Mouse (Mus musculus) limb, embryonic 11.5 days (tissue): ENCODE data around the gene Tapbp. TPM values are rescaled to one million over a fixed set of nuclear protein-coding genes. Genes with fewer than 3 reads are reported as not detected.
A peak's percentile ranks its signal among the peaks of the same experiment; 100 is the strongest.
"Not testable (repeated sequence)": the region's sequence is repeated elsewhere in the genome, so short reads cannot be mapped to it uniquely, and the experiment has no call there.

Experiments used
- ATAC-seq: fragments of 200-750 bp; cut with Nextera tagmentation; 2 replicates; pipeline ENCODE4 v1.8.0; 2017; ENCODE audit warnings: low read depth; ENCODE audit not compliant: insufficient number of reproducible peaks, low FRiP score, low TSS enrichment
- DNase-seq: peaks from one replicate; pipeline ENCODE4 v3.0.0-alpha.2; 2015; ENCODE audit warnings: low spot score
- H3K27ac ChIP-seq: fragments of 300-500 bp; sonication (generic); replicated peaks from 2 replicates; pipeline ENCODE4 v1.5.1; 2014; ENCODE audit warnings: low read depth, mild to moderate bottlenecking, low read length
- H3K27me3 ChIP-seq: fragments of 300-500 bp; sonication (generic); 2 replicates; pipeline ENCODE4 v1.6.1; 2014; ENCODE audit warnings: mild to moderate bottlenecking, low read length, mixed read lengths; ENCODE audit not compliant: control insufficient read depth, insufficient read depth
- H3K36me3 ChIP-seq: fragments of 300-500 bp; sonication (generic); 2 replicates; pipeline ENCODE4 v1.6.1; 2014; ENCODE audit warnings: mild to moderate bottlenecking, low read length, moderate library complexity, mixed read lengths; ENCODE audit not compliant: control insufficient read depth, insufficient read depth
- H3K4me1 ChIP-seq: fragments of 300-500 bp; sonication (generic); 2 replicates; pipeline ENCODE4 v1.6.1; 2014; ENCODE audit warnings: low read length, mixed read lengths; ENCODE audit not compliant: control insufficient read depth, insufficient read depth
- H3K4me2 ChIP-seq: fragments of 300-500 bp; sonication (generic); 2 replicates; pipeline ENCODE4 v1.6.1; 2014; ENCODE audit warnings: low read depth, mild to moderate bottlenecking, moderate library complexity; ENCODE audit not compliant: severe bottlenecking
- H3K4me3 ChIP-seq: fragments of 300-500 bp; sonication (generic); 2 replicates; pipeline ENCODE4 v1.5.1; 2014; ENCODE audit warnings: low read depth, low read length
- H3K9ac ChIP-seq: fragments of 300-500 bp; sonication (generic); 2 replicates; pipeline ENCODE4 v1.6.1; 2014; ENCODE audit warnings: mild to moderate bottlenecking, low read length
- H3K9me3 ChIP-seq: fragments of 300-500 bp; sonication (generic); 2 replicates; pipeline ENCODE4 v1.6.1; 2016; ENCODE audit warnings: low read length; ENCODE audit not compliant: control insufficient read depth
- WGBS: fragments of 180-500 bp; shearing (Covaris S2); extraction: QIAGEN DNeasy Blood & Tissue Kit; methylation state at CpG from one replicate; pipeline ENCODE4 v1.1.7; 2014; 5-methylcytosine and 5-hydroxymethylcytosine counted together
- polyA plus RNA-seq: library from polyadenylated mRNA; unstranded; fragments of >200 nt; fragmentation: Nextera tagmentation; extraction: Ambion mirVana; gene quantifications from 2 replicates; pipeline ENCODE4 v1.2.1, GENCODE M21; 2014

Gene Tapbp
- polyA plus RNA-seq, 1 experiment from 2014 or later, result 14.8 TPM

GRCm38 (mm10) chr17:33951021-33951946, 35.6 kb downstream of the Tapbp start, which contains the start of gene B3galt4:
B3galt4 (minus strand) TSS chr17:33951488.
- Histone ChIP-seq H3K4me2 (peak within 1 kb of the TSS; percentile 86), H3K9me3 (no peaks in the 10 kb centered on the region), H3K4me3 (peak within 1 kb of the TSS; percentile 44), H3K4me1 (peaks cover 40% of the 10 kb centered on the region), H3K27ac (peak within 1 kb of the TSS; percentile 89), H3K27me3 (no peaks in the 10 kb centered on the region), H3K9ac (peak within 1 kb of the TSS; percentile 62), H3K36me3 (peaks cover 17% of the 10 kb centered on the region)
- peak; percentile 91 for DNase-seq
- peak; percentile 76 for ATAC-seq
- WGBS, result 1% methylated on average over 45 of the region's 45 CpGs

- Histone ChIP-seq H3K4me1 (peaks cover 44% of the 10 kb centered on the region), H3K36me3 (peaks cover 17% of the 10 kb centered on the region), H3K4me3 (peak overlapping the region; percentile 44), H3K4me2 (peak overlapping the region; percentile 86)
- not testable (repeated sequence) for H3K9me3 ChIP-seq, DNase-seq, H3K9ac ChIP-seq, H3K27me3 ChIP-seq, ATAC-seq, H3K27ac ChIP-seq
- 77% methylated on average over 13 of the region's 13 CpGs for WGBS
Observed at GRCm38 (mm10) chr17:33952015-33952414, 36.3 kb downstream of the Tapbp start.

- Histone ChIP-seq H3K27ac (no peak overlapping the region), H3K4me3 (no peak overlapping the region), H3K27me3 (no peaks in the 10 kb centered on the region), H3K4me1 (peaks cover 44% of the 10 kb centered on the region), H3K4me2 (peak overlapping the region; percentile 82; the same call in 1 of the 2 replicates), H3K36me3 (peaks cover 15% of the 10 kb centered on the region), H3K9me3 (no peaks in the 10 kb centered on the region), H3K9ac (no peak overlapping the region)
- 80% methylated on average over 4 of the region's 4 CpGs for WGBS
- no peak for ATAC-seq
- DNase-seq, result no peak
Observed at GRCm38 (mm10) chr17:33952879-33953278, 37.2 kb downstream of the Tapbp start.

- Histone ChIP-seq H3K27ac (0 out of 2 replicates have a peak overlapping the region, but pooled peaks have one; percentile 8), H3K9ac (no peak overlapping the region), H3K4me1 (peaks cover 44% of the 10 kb centered on the region), H3K4me2 (peak overlapping the region; percentile 82; the same call in 1 of the 2 replicates), H3K9me3 (no peaks in the 10 kb centered on the region), H3K27me3 (no peaks in the 10 kb centered on the region), H3K4me3 (no peak overlapping the region), H3K36me3 (peaks cover 15% of the 10 kb centered on the region)
- DNase-seq (no peak), ATAC-seq (no peak)
- 87% methylated on average over 3 of the region's 3 CpGs for WGBS
Observed at GRCm38 (mm10) chr17:33953310-33953709, 37.6 kb downstream of the Tapbp start.

GRCm38 (mm10) chr17:33953961-33954565, 38.4 kb downstream of the Tapbp start:
- ATAC-seq, result no peak
- Histone ChIP-seq H3K9ac (peak overlapping the region; percentile 98), H3K4me1 (peaks cover 44% of the 10 kb centered on the region), H3K9me3 (no peaks in the 10 kb centered on the region), H3K27me3 (no peaks in the 10 kb centered on the region), H3K36me3 (peaks cover 15% of the 10 kb centered on the region), H3K27ac (0 out of 2 replicates have a peak overlapping the region, but pooled peaks have one; percentile 89), H3K4me2 (peak overlapping the region; percentile 82), H3K4me3 (peak overlapping the region; percentile 100)
- WGBS, result 39% methylated on average over 5 of the region's 5 CpGs
- no peak for DNase-seq

- Histone ChIP-seq H3K27me3 (no peaks in the 10 kb centered on the region), H3K4me2 (peak overlapping the region; percentile 82), H3K27ac (peak overlapping the region; percentile 89), H3K9ac (peak overlapping the region; percentile 98), H3K9me3 (no peaks in the 10 kb centered on the region), H3K36me3 (peaks cover 15% of the 10 kb centered on the region), H3K4me3 (peak overlapping the region; percentile 100), H3K4me1 (peaks cover 44% of the 10 kb centered on the region)
- ATAC-seq (peak; percentile 27; the same call in 1 of the 2 replicates), DNase-seq (no peak)
- 1% methylated on average over 33 of the region's 33 CpGs for WGBS
Observed at GRCm38 (mm10) chr17:33954646-33955554, 39.2 kb downstream of the Tapbp start.

GRCm38 (mm10) chr17:33955555-33956214, 40.0 kb downstream of the Tapbp start, which contains the start of the genes Vps52 and Rps18:
Vps52 (plus strand) TSS chr17:33955812.
Rps18 (minus strand) TSS chr17:33956001.
- no peaks in the 10 kb centered on the region for H3K9me3 ChIP-seq
- H3K4me3 ChIP-seq, result peak within 1 kb of the TSS; percentile 100
- ATAC-seq (peak; percentile 89), DNase-seq (peak; percentile 97)
- H3K4me2 ChIP-seq, result peak within 1 kb of the TSS; percentile 82
- H3K9ac ChIP-seq, result peak within 1 kb of the TSS; percentile 98
- peaks cover 41% of the 10 kb centered on the region for H3K4me1 ChIP-seq
- H3K36me3 ChIP-seq, result peaks cover 15% of the 10 kb centered on the region
- H3K27me3 ChIP-seq, result no peaks in the 10 kb centered on the region
- under 1% methylated on average over 50 of the region's 50 CpGs for WGBS
- H3K27ac ChIP-seq, result peak within 1 kb of the TSS; percentile 89
